Mouse (Mus musculus): ENCODE results near the gene Lix1. TPM values are rescaled to one million over a fixed set of nuclear protein-coding genes. Genes with fewer than 3 reads are reported as not detected.
"Not testable (repeated sequence)": the region's sequence is repeated elsewhere in the genome, so short reads cannot be mapped to it uniquely, and the experiment has no call there.

Gene Lix1
- polyA plus RNA-seq, 1 experiment: not detected

- Histone ChIP-seq H3K4me1 (no peaks in the 10 kb centered on the region), H3K4me3 (replicated peaks) (no peak overlapping the region), H3K27me3 (replicated peaks) (no peaks in the 10 kb centered on the region), H3K36me3 (replicated peaks; ENCODE audit: low read length) (no peaks in the 10 kb centered on the region), H3K9me3 (0 out of 2 replicates have a peak, but pooled peaks cover 1% of the 10 kb centered on the region)
- TF ChIP-seq FLI1 (IDR thresholded peaks at IDR 0.05; ENCODE audit: low read length) (no peak), GATA1 (IDR thresholded peaks at IDR 0.05; ENCODE audit: borderline replicate concordance, low read length) (no peak)
Measured at GRCm38 (mm10) chr17:17485789-17486188, 83.3 kb downstream of the Lix1 start.

DNA sequence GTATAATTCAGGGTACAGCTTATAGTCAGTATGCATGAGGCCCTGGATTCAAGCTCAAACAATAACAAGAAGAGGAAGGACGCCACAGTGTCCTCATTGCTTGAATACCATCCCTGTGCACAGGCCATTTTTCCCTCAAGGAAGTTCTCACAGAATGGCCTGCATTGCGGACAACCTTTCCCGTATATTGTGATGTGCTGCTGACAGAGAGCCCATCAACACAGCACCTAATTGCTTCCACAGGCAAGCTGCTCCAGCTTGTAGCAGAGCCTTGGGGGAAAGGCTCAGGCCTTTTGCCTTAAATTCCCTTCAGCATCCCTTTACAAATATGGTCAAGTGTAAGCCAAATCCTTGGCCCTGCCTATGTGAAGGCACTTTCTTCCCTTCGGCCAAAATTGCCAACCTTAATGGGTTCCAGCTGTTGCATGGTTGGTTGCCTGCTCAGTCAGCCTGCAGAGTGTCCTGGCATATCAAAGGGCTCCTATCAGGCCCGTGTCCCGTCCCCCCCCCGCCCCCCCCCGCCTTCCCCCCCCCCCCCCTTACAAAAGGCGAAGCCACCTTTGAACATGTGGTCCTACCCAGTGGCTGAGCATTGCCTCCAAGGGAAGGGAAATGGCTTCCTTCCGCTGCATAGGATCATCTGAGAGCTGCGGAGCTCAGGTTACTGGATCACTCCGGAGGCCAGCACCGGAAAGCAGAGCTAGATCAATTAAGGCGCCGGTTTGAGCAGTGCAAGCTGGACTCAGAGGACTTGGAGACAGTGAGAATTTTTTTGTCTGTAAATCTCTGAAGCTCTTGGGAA is 88.5 kb downstream of the Lix1 start:
- H3K4me3 ChIP-seq (replicated peaks): no peak overlapping the region
- H3K4me1 ChIP-seq: no peaks in the 10 kb centered on the region
- H3K36me3 ChIP-seq (replicated peaks; ENCODE audit: low read length): no peaks in the 10 kb centered on the region
- 0 out of 2 replicates have a peak, but pooled peaks cover 4% of the 10 kb centered on the region for H3K9me3 ChIP-seq
- H3K27me3 ChIP-seq (replicated peaks): no peaks in the 10 kb centered on the region
- TF ChIP-seq GATA1 (IDR thresholded peaks at IDR 0.05; ENCODE audit: borderline replicate concordance, low read length) (no peak), FLI1 (IDR thresholded peaks at IDR 0.05; ENCODE audit: low read length) (no peak)

GRCm38 (mm10) chr17:17491622-17492001 is 89.1 kb downstream of the Lix1 start:
- no peaks in the 10 kb centered on the region for H3K4me1 ChIP-seq

GRCm38 (mm10) chr17:17492116-17492515 is 89.6 kb downstream of the Lix1 start:
- H3K4me1 ChIP-seq: no peaks in the 10 kb centered on the region
- H3K4me3 ChIP-seq (replicated peaks): no peak overlapping the region
- H3K36me3 ChIP-seq (replicated peaks; ENCODE audit: low read length): no peaks in the 10 kb centered on the region
- TF ChIP-seq FLI1 (IDR thresholded peaks at IDR 0.05; ENCODE audit: low read length) (no peak), GATA1 (IDR thresholded peaks at IDR 0.05; ENCODE audit: borderline replicate concordance, low read length) (no peak)
- no peaks in the 10 kb centered on the region for H3K27me3 ChIP-seq (replicated peaks)
- H3K9me3 ChIP-seq: 0 out of 2 replicates have a peak, but pooled peaks cover 4% of the 10 kb centered on the region

More at GRCm38 (mm10) chr17:17491622-17492001, 89.1 kb downstream of the Lix1 start:
- Histone ChIP-seq H3K27me3 (replicated peaks) (no peaks in the 10 kb centered on the region), H3K4me3 (replicated peaks) (no peak overlapping the region), H3K36me3 (replicated peaks; ENCODE audit: low read length) (no peaks in the 10 kb centered on the region), H3K9me3 (0 out of 2 replicates have a peak, but pooled peaks cover 4% of the 10 kb centered on the region)
- TF ChIP-seq GATA1 (IDR thresholded peaks at IDR 0.05; ENCODE audit: borderline replicate concordance, low read length) (no peak), FLI1 (IDR thresholded peaks at IDR 0.05; ENCODE audit: low read length) (no peak)

DNA sequence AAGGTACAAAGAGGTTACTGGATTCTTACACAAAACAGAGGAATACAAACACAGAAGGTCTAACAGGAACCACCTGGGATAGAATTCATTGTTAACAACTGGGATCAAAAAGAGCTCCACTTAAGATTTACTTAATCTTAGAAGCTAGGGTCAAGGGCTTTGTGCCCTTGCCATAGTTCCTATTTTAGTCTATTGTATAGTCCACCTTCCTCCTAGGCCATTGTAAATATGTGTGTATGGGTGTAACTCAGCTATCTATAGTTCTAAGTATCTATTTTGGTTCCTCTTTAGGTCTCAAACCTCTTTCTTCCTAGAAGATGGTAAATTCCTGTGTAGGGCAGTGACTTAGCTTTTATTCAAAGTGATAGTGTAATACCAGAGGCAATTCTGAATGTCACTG is 93.8 kb downstream of the Lix1 start:
- H3K9me3 ChIP-seq, H3K4me1 ChIP-seq: not testable (repeated sequence)

DNA sequence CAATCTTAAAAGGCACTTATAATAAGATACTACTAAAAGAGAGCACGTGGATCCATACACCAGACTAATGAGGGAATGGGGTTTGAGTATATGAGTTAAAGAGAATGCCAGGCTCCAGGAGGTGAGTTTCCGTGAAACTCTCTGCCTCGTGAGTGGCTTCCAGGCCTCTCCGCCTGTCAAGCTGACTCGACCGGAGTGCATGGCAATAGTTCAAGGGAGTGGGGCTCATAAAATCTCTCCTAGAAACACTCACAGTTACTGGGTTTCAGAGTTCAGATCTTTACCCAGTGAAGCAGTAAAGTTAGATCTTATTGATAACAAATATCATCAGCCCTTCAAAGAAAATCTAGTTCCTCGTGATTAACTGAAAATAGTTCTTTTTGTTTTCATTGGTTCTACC is 94.3 kb downstream of the Lix1 start:
- Histone ChIP-seq H3K4me3 (replicated peaks) (no peak overlapping the region), H3K27me3 (replicated peaks) (no peaks in the 10 kb centered on the region), H3K36me3 (replicated peaks; ENCODE audit: low read length) (no peaks in the 10 kb centered on the region), H3K9me3 (peaks cover 2% of the 10 kb centered on the region), H3K4me1 (no peaks in the 10 kb centered on the region)
- TF ChIP-seq FLI1 (IDR thresholded peaks at IDR 0.05; ENCODE audit: low read length) (no peak), GATA1 (IDR thresholded peaks at IDR 0.05; ENCODE audit: borderline replicate concordance, low read length) (no peak)

More for the DNA sequence above, 93.8 kb downstream of the Lix1 start:
- H3K4me3 ChIP-seq (replicated peaks); H3K36me3 ChIP-seq (replicated peaks; ENCODE audit: low read length); H3K27me3 ChIP-seq (replicated peaks): not testable (repeated sequence)

GRCm38 (mm10) chr17:17498848-17499247 is 96.4 kb downstream of the Lix1 start:
- H3K36me3 ChIP-seq (replicated peaks; ENCODE audit: low read length): no peaks in the 10 kb centered on the region
- no peaks in the 10 kb centered on the region for H3K4me1 ChIP-seq
- H3K4me3 ChIP-seq (replicated peaks): no peak overlapping the region
- TF ChIP-seq FLI1 (IDR thresholded peaks at IDR 0.05; ENCODE audit: low read length) (no peak), GATA1 (IDR thresholded peaks at IDR 0.05; ENCODE audit: borderline replicate concordance, low read length) (no peak)
- peaks cover 2% of the 10 kb centered on the region for H3K9me3 ChIP-seq
- H3K27me3 ChIP-seq (replicated peaks): no peaks in the 10 kb centered on the region

GRCm38 (mm10) chr17:17499278-17499677 is 96.8 kb downstream of the Lix1 start:
- Histone ChIP-seq H3K9me3 (peaks cover 2% of the 10 kb centered on the region), H3K27me3 (replicated peaks) (no peaks in the 10 kb centered on the region), H3K4me3 (replicated peaks) (no peak overlapping the region), H3K4me1 (no peaks in the 10 kb centered on the region), H3K36me3 (replicated peaks; ENCODE audit: low read length) (no peaks in the 10 kb centered on the region)
- TF ChIP-seq FLI1 (IDR thresholded peaks at IDR 0.05; ENCODE audit: low read length): no peak
- no peak for TF ChIP-seq GATA1 (IDR thresholded peaks at IDR 0.05; ENCODE audit: borderline replicate concordance, low read length)

GRCm38 (mm10) chr17:17506677-17507076 is 104.2 kb downstream of the Lix1 start:
- Histone ChIP-seq H3K4me1 (no peaks in the 10 kb centered on the region), H3K36me3 (replicated peaks; ENCODE audit: low read length) (no peaks in the 10 kb centered on the region), H3K9me3 (peaks cover 8% of the 10 kb centered on the region), H3K27me3 (replicated peaks) (no peaks in the 10 kb centered on the region), H3K4me3 (replicated peaks) (no peak overlapping the region)
- TF ChIP-seq GATA1 (IDR thresholded peaks at IDR 0.05; ENCODE audit: borderline replicate concordance, low read length): no peak
- no peak for TF ChIP-seq FLI1 (IDR thresholded peaks at IDR 0.05; ENCODE audit: low read length)

Other genes starting within 250 kb of the Lix1 start
- 6.4 and 6.6 TPM in 2 replicates for gene Riok2, start 28.4 kb upstream of the Lix1 start, polyA plus RNA-seq (2012; ENCODE audit: insufficient read depth, low replicate concordance)
- 0.67 and 2.1 TPM in 2 replicates for gene Lnpep, start 222.4 kb downstream of the Lix1 start, polyA plus RNA-seq (2012; ENCODE audit: insufficient read depth, low replicate concordance)

All from megakaryocyte, embryonic 14.5 days (primary cell).